Mouse (Mus musculus): ENCODE data around the gene Dao. TPM values are rescaled to one million over a fixed set of nuclear protein-coding genes. Genes with fewer than 3 reads are reported as not detected.

Dao gene
- polyA plus RNA-seq, 1 experiment from 2014 or later, result 31.0 TPM

DNA sequence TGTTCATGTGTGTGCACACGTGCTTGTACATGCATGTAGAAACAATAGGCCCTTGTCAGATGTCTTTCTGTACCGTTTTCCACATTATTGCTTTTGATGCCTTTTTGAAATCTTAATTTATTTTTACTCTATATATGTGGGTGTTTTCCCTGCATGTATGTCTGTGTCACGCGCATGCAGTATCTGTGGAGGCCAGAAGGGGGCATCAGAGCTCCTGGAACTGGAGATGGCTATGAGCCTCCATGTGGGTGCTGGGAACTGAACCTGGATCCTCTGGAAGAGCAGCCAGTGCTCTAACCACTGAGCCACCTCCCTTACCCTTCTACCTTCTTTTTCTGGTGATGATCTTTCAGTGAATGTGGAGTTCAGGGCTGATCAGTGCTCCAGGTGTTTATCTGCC, 67.4 kb downstream of the Dao start:
- Histone ChIP-seq H3K4me3 (ENCODE audit: low read length) (no peak overlapping the region), H3K9ac (ENCODE audit: low read depth, low read length) (no peak overlapping the region), H3K27me3 (replicated peaks; ENCODE audit: control insufficient read depth, insufficient read depth, low read length) (no peaks in the 10 kb centered on the region), H3K9me3 (ENCODE audit: control insufficient read depth, low read length) (no peaks in the 10 kb centered on the region), H3K4me1 (ENCODE audit: control insufficient read depth, insufficient read depth, low read length) (no peaks in the 10 kb centered on the region), H3K27ac (ENCODE audit: low read length) (no peak overlapping the region), H3K36me3 (ENCODE audit: control insufficient read depth, insufficient read depth, low read length) (no peaks in the 10 kb centered on the region), H3K4me2 (ENCODE audit: low read depth, low read length) (no peak overlapping the region)
- 92% methylated on average over 4 of the region's 4 CpGs for WGBS
- no peak for ATAC-seq

DNA sequence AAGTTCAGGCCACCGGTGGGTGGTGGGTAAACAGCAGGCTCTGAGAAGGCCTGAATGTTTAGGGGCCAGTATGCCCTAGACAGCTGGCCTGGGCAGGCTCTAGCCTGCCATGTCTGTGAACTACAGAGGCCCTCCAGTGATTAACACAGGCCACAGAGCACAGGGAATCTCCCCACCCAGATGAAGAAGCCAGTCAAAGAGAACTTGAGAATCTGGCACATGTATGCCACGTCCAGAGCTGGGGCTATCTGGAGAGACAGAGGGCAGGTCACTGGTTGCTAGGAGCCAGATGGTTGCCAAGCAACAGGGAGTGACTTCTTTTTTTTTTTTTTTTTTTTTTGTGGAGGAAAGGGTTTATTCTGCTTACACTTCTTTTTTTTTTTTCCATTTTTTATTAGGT, 68.8 kb downstream of the Dao start:
- Histone ChIP-seq H3K4me1 (ENCODE audit: control insufficient read depth, insufficient read depth, low read length) (no peaks in the 10 kb centered on the region), H3K9ac (ENCODE audit: low read depth, low read length) (no peak overlapping the region), H3K4me2 (ENCODE audit: low read depth, low read length) (no peak overlapping the region), H3K4me3 (ENCODE audit: low read length) (no peak overlapping the region), H3K27me3 (replicated peaks; ENCODE audit: control insufficient read depth, insufficient read depth, low read length) (no peaks in the 10 kb centered on the region), H3K9me3 (ENCODE audit: control insufficient read depth, low read length) (no peaks in the 10 kb centered on the region), H3K36me3 (ENCODE audit: control insufficient read depth, insufficient read depth, low read length) (no peaks in the 10 kb centered on the region), H3K27ac (ENCODE audit: low read length) (no peak overlapping the region)
- WGBS, result 50% methylated on average over 2 of the region's 2 CpGs
- no peak for ATAC-seq

Other genes with a start within 250 kb of the Dao start
- gene Sart3, start 231.2 kb upstream of the Dao start, polyA plus RNA-seq (2015; fragmentation: Nextera tagmentation; extraction: Ambion mirVana), result 30.2 and 30.6 TPM in 2 replicates
- gene Iscu, start 231.0 kb upstream of the Dao start, polyA plus RNA-seq (2015; fragmentation: Nextera tagmentation; extraction: Ambion mirVana), result 99.0 and 114 TPM in 2 replicates
- 56.6 and 63.7 TPM in 2 replicates for gene Tmem119, start 203.2 kb upstream of the Dao start, polyA plus RNA-seq (2015; fragmentation: Nextera tagmentation; extraction: Ambion mirVana)
- 6.8 and 7.5 TPM in 2 replicates for gene Selplg, start 171.1 kb upstream of the Dao start, polyA plus RNA-seq (2015; fragmentation: Nextera tagmentation; extraction: Ambion mirVana)
- 175 and 183 TPM in 2 replicates for gene Coro1c, start 94.9 kb upstream of the Dao start, polyA plus RNA-seq (2015; fragmentation: Nextera tagmentation; extraction: Ambion mirVana)
- gene Ssh1, start 9.8 kb upstream of the Dao start, polyA plus RNA-seq (2015; fragmentation: Nextera tagmentation; extraction: Ambion mirVana), result 7.1 and 7.8 TPM in 2 replicates
- gene Usp30, start 61.8 kb downstream of the Dao start, polyA plus RNA-seq (2015; fragmentation: Nextera tagmentation; extraction: Ambion mirVana), result 9.1 and 9.3 TPM in 2 replicates
- 1.7 and 2.0 TPM in 2 replicates for gene Svop, start 87.9 kb downstream of the Dao start, polyA plus RNA-seq (2015; fragmentation: Nextera tagmentation; extraction: Ambion mirVana)
- gene Alkbh2, start 124.5 kb downstream of the Dao start, polyA plus RNA-seq (2015; fragmentation: Nextera tagmentation; extraction: Ambion mirVana), result 7.6 and 10.1 TPM in 2 replicates
- gene Ung, start 126.7 kb downstream of the Dao start, polyA plus RNA-seq (2015; fragmentation: Nextera tagmentation; extraction: Ambion mirVana), result 32.2 and 35.5 TPM in 2 replicates
- gene Acacb, start 142.8 kb downstream of the Dao start, polyA plus RNA-seq (2015; fragmentation: Nextera tagmentation; extraction: Ambion mirVana), result 1.1 and 1.4 TPM in 2 replicates